In genomic region chr8:60632933-60633655, GRCm38 (mm10) we compare ENCODE assay signal across 8 mouse cellular contexts. TPM values are rescaled to one million over a fixed set of nuclear protein-coding genes. Genes with fewer than 3 reads are reported as not detected.
A peak's percentile ranks its signal among the peaks of the same experiment; 100 is the strongest.
DNase-seq lines count a peak whose midpoint lies in the region; ATAC-seq and TF ChIP-seq lines count a peak whose summit lies in the region.

No protein-coding gene starts in this region.

- peaks cover 28% of the 10 kb centered on the region for H3K27me3 ChIP-seq in embryonic facial prominence, embryonic 13.5 days
- peaks cover 3% of the 10 kb centered on the region; the same call in 1 of the 2 replicates for H3K27me3 ChIP-seq in intestine, embryonic 16.5 days (replicated peaks; ENCODE audit: control insufficient read depth, insufficient read depth, low read length)
- H3K27me3 ChIP-seq in stomach, postnatal 0 days (ENCODE audit: control insufficient read depth, insufficient read depth, low read length), result no peaks in the 10 kb centered on the region

- ATAC-seq in embryonic facial prominence, embryonic 13.5 days (ENCODE audit: insufficient number of reproducible peaks, insufficient read depth, low FRiP score, low TSS enrichment, low read depth), result peak; percentile 15; the same call in 1 of the 2 replicates
- ATAC-seq in intestine, embryonic 16.5 days, result peak; percentile 76
- ATAC-seq in stomach, postnatal 0 days (ENCODE audit: low FRiP score, low TSS enrichment), result no peak; the same call in 1 of the 2 replicates

- WGBS in embryonic facial prominence, embryonic 13.5 days, result under 1% methylated on average over 55 of the region's 56 CpGs
- WGBS in intestine, embryonic 16.5 days, result under 1% methylated on average over 55 of the region's 56 CpGs
- 0% methylated on average over 55 of the region's 56 CpGs for WGBS in stomach, postnatal 0 days

- peak overlapping the region; percentile 16; the same call in 1 of the 2 replicates for H3K27ac ChIP-seq in embryonic facial prominence, embryonic 13.5 days
- no peak overlapping the region for H3K27ac ChIP-seq in intestine, embryonic 16.5 days (ENCODE audit: low read length)
- peak overlapping the region; percentile 45; the same call in 1 of the 2 replicates for H3K27ac ChIP-seq in stomach, postnatal 0 days (replicated peaks)

- peak; percentile 40 for TF ChIP-seq CTCF in stomach, postnatal 0 days (IDR thresholded peaks at IDR 0.05; ENCODE audit: low read depth)

- no peaks in the 10 kb centered on the region for H3K36me3 ChIP-seq in embryonic facial prominence, embryonic 13.5 days
- no peaks in the 10 kb centered on the region for H3K36me3 ChIP-seq in intestine, embryonic 16.5 days (ENCODE audit: control insufficient read depth, insufficient read depth, low read length)
- H3K36me3 ChIP-seq in stomach, postnatal 0 days (ENCODE audit: control insufficient read depth, insufficient read depth, low read length), result no peaks in the 10 kb centered on the region

- H3K4me3 ChIP-seq in embryonic facial prominence, embryonic 13.5 days, result peak overlapping the region; percentile 68
- H3K4me3 ChIP-seq in intestine, embryonic 16.5 days (ENCODE audit: low read length), result peak overlapping the region; percentile 60
- peak overlapping the region; percentile 60 for H3K4me3 ChIP-seq in stomach, postnatal 0 days (ENCODE audit: low read depth, low read length)

- H3K9me3 ChIP-seq in embryonic facial prominence, embryonic 13.5 days, result no peaks in the 10 kb centered on the region
- H3K9me3 ChIP-seq in intestine, embryonic 16.5 days (ENCODE audit: control insufficient read depth, low read length), result no peaks in the 10 kb centered on the region
- no peaks in the 10 kb centered on the region for H3K9me3 ChIP-seq in stomach, postnatal 0 days (ENCODE audit: control insufficient read depth, low read length)

- peak overlapping the region; percentile 75 for H3K9ac ChIP-seq in embryonic facial prominence, embryonic 13.5 days
- peak overlapping the region; percentile 66 for H3K9ac ChIP-seq in intestine, embryonic 16.5 days (ENCODE audit: low read depth, low read length)
- peak overlapping the region; percentile 65 for H3K9ac ChIP-seq in stomach, postnatal 0 days (ENCODE audit: low read length)

- TF ChIP-seq EP300 in stomach, postnatal 0 days (optimal IDR thresholded peaks at IDR 0.05), result no peak

- H3K4me2 ChIP-seq in embryonic facial prominence, embryonic 13.5 days, result peak overlapping the region; percentile 99
- H3K4me2 ChIP-seq in intestine, embryonic 16.5 days (ENCODE audit: low read depth, low read length), result peak overlapping the region; percentile 80
- peak overlapping the region; percentile 98 for H3K4me2 ChIP-seq in stomach, postnatal 0 days (replicated peaks; ENCODE audit: low read depth)

- peak; percentile 63 for DNase-seq in kidney, adult 18-20 months
- DNase-seq in kidney, adult 11 months, result no peak
- peak; percentile 51 for DNase-seq in ES-CJ7 (ENCODE audit: low read depth, low spot score)
- peak; percentile 24 for DNase-seq in lung, postnatal 14 days
- DNase-seq in stomach, postnatal 0 days (ENCODE audit: low spot score), result no peak
- no peak for DNase-seq in spleen, adult 18-20 months

- H3K4me1 ChIP-seq in embryonic facial prominence, embryonic 13.5 days, result peaks cover 16% of the 10 kb centered on the region
- H3K4me1 ChIP-seq in intestine, embryonic 16.5 days (ENCODE audit: control insufficient read depth, insufficient read depth, low read length), result peaks cover 7% of the 10 kb centered on the region
- H3K4me1 ChIP-seq in stomach, postnatal 0 days (replicated peaks; ENCODE audit: control insufficient read depth, insufficient read depth), result 0 out of 2 replicates have a peak, but pooled peaks cover 6% of the 10 kb centered on the region

RNA-seq across cellular contexts. Expression of gene Mfap3l, which starts 0.5 kb away (rescaled TPM):
- polyA plus RNA-seq in embryonic facial prominence, embryonic 13.5 days (2015; fragmentation: Nextera tagmentation; extraction: Ambion mirVana), result 1.3 and 1.9 TPM in 2 replicates
- polyA plus RNA-seq in intestine, embryonic 16.5 days (2015; fragmentation: Nextera tagmentation; extraction: Ambion mirVana), result 0.78 and 0.99 TPM in 2 replicates
- 7.6 and 8.0 TPM in 2 replicates for polyA plus RNA-seq in stomach, postnatal 0 days (2015; fragmentation: Nextera tagmentation; extraction: Ambion mirVana)

Comparison
In these comparisons a context has a peak if more than half of its experiments do, and no peak if none do; other contexts are left out.
1. DNase-seq: peak in kidney, adult 18-20 months (single experiment), ES-CJ7 (single experiment) and lung, postnatal 14 days (single experiment); none in kidney, adult 11 months (single experiment), stomach, postnatal 0 days (single experiment) and spleen, adult 18-20 months (0 of 2).
2. Peak in every context shown above with its lines, with median percentiles within 50 percentile points of each other: H3K4me2 ChIP-seq, H3K4me3 ChIP-seq and H3K9ac ChIP-seq.